Mouse (Mus musculus): Measurements from ENCODE around the gene Prr7. TPM values are rescaled to one million over a fixed set of nuclear protein-coding genes. Genes with fewer than 3 reads are reported as not detected.

Prr7 gene
- total RNA-seq (2014; rRNA removed) (108 and 118 TPM in 2 replicates), polyA plus RNA-seq (2015; fragmentation: Nextera tagmentation; extraction: Ambion mirVana) (7.8 and 8.7 TPM in 2 replicates)

- Histone ChIP-seq H3K27me3 (ENCODE audit: insufficient read depth, low read length) (no peaks in the 10 kb centered on the region), H3K27ac (ENCODE audit: low read depth, low read length) (peak within 1 kb of the TSS; percentile 97), H3K9ac (peak within 1 kb of the TSS; percentile 97), H3K9me3 (ENCODE audit: low read length) (no peaks in the 10 kb centered on the region), H3K4me2 (ENCODE audit: low read depth) (peak within 1 kb of the TSS; percentile 83), H3K4me3 (ENCODE audit: low read depth, low read length) (peak within 1 kb of the TSS; percentile 89), H3K4me1 (ENCODE audit: insufficient read depth) (peaks cover 22% of the 10 kb centered on the region), H3K36me3 (ENCODE audit: insufficient read depth) (peaks cover 14% of the 10 kb centered on the region)
- TF ChIP-seq CTCF (IDR thresholded peaks at IDR 0.05; ENCODE audit: low read depth), result no peak
- DNase-seq (peak; percentile 92), ATAC-seq (peak; percentile 77)
- WGBS, result 2% methylated on average over 83 of the region's 84 CpGs
These were observed at the start of gene Prr7 for GRCm38 (mm10) chr13:55464027-55464884. TSS of gene Prr7 (plus strand) at chr13:55464267.

GRCm38 (mm10) chr13:55414743-55415380 is 49.2 kb upstream of the Prr7 start, which contains the start of gene Pfn3:
TSS of gene Pfn3 (minus strand) at chr13:55415232.
- WGBS, result 7% methylated on average over 41 of the region's 41 CpGs
- Histone ChIP-seq H3K36me3 (ENCODE audit: insufficient read depth) (no peaks in the 10 kb centered on the region), H3K27me3 (ENCODE audit: insufficient read depth, low read length) (peaks cover 3% of the 10 kb centered on the region; the same call in 1 of the 2 replicates), H3K27ac (ENCODE audit: low read depth, low read length) (no peak within 1 kb of the TSS; the same call in 1 of the 2 replicates), H3K4me3 (ENCODE audit: low read depth, low read length) (peak within 1 kb of the TSS; percentile 41), H3K9ac (peak within 1 kb of the TSS; percentile 62), H3K9me3 (ENCODE audit: low read length) (no peaks in the 10 kb centered on the region), H3K4me2 (ENCODE audit: low read depth) (peak within 1 kb of the TSS; percentile 78), H3K4me1 (ENCODE audit: insufficient read depth) (0 out of 2 replicates have a peak, but pooled peaks cover 3% of the 10 kb centered on the region)
- ATAC-seq (peak; percentile 73), DNase-seq (peak; percentile 90)
- 0 out of 2 replicates have a peak, but pooled peaks have one; percentile 2 for TF ChIP-seq CTCF (IDR thresholded peaks at IDR 0.05; ENCODE audit: low read depth)

DNA sequence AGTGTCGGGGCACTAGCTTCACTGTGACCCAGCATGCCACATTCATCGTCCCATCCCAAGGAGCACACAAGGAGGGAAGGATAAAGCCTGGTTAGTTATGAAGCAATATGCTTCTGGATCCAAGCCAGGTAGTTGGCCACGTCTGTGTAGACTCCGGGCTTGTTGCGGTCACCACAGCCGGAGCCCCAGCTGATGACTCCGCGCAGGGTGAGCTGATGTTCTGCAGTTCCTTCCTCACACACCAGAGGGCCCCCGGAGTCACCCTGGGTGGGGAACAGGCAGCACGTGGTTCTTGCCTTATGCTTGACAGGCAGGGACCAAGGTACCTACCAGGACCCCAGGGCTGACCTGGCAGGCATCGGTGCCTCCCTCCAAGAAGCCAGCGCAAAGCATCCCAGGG is 46.1 kb upstream of the Prr7 start:
- Histone ChIP-seq H3K4me1 (ENCODE audit: insufficient read depth) (0 out of 2 replicates have a peak, but pooled peaks cover 3% of the 10 kb centered on the region), H3K9ac (peak overlapping the region; percentile 18; the same call in 1 of the 2 replicates), H3K9me3 (ENCODE audit: low read length) (no peaks in the 10 kb centered on the region), H3K27me3 (ENCODE audit: insufficient read depth, low read length) (peaks cover 27% of the 10 kb centered on the region), H3K4me3 (ENCODE audit: low read depth, low read length) (peak overlapping the region; percentile 7; the same call in 1 of the 2 replicates), H3K27ac (ENCODE audit: low read depth, low read length) (no peak overlapping the region), H3K36me3 (ENCODE audit: insufficient read depth) (no peaks in the 10 kb centered on the region), H3K4me2 (ENCODE audit: low read depth) (peak overlapping the region; percentile 38)
- peak; percentile 82 for DNase-seq
- ATAC-seq, result peak; percentile 76
- peak; percentile 90 for TF ChIP-seq CTCF (IDR thresholded peaks at IDR 0.05; ENCODE audit: low read depth)
- 10% methylated on average over 12 of the region's 12 CpGs for WGBS

GRCm38 (mm10) chr13:55419142-55419541 is 44.9 kb upstream of the Prr7 start:
- H3K27ac ChIP-seq (ENCODE audit: low read depth, low read length), result no peak overlapping the region
- peaks cover 27% of the 10 kb centered on the region for H3K27me3 ChIP-seq (ENCODE audit: insufficient read depth, low read length)
- no peak for TF ChIP-seq CTCF (IDR thresholded peaks at IDR 0.05; ENCODE audit: low read depth)
- ATAC-seq (no peak), DNase-seq (no peak)
- H3K9ac ChIP-seq, result no peak overlapping the region
- no peaks in the 10 kb centered on the region for H3K9me3 ChIP-seq (ENCODE audit: low read length)
- H3K4me2 ChIP-seq (ENCODE audit: low read depth), result no peak overlapping the region
- H3K4me1 ChIP-seq (ENCODE audit: insufficient read depth), result 0 out of 2 replicates have a peak, but pooled peaks cover 3% of the 10 kb centered on the region
- H3K36me3 ChIP-seq (ENCODE audit: insufficient read depth), result no peaks in the 10 kb centered on the region
- 88% methylated on average over 5 of the region's 5 CpGs for WGBS
- no peak overlapping the region for H3K4me3 ChIP-seq (ENCODE audit: low read depth, low read length)

DNA sequence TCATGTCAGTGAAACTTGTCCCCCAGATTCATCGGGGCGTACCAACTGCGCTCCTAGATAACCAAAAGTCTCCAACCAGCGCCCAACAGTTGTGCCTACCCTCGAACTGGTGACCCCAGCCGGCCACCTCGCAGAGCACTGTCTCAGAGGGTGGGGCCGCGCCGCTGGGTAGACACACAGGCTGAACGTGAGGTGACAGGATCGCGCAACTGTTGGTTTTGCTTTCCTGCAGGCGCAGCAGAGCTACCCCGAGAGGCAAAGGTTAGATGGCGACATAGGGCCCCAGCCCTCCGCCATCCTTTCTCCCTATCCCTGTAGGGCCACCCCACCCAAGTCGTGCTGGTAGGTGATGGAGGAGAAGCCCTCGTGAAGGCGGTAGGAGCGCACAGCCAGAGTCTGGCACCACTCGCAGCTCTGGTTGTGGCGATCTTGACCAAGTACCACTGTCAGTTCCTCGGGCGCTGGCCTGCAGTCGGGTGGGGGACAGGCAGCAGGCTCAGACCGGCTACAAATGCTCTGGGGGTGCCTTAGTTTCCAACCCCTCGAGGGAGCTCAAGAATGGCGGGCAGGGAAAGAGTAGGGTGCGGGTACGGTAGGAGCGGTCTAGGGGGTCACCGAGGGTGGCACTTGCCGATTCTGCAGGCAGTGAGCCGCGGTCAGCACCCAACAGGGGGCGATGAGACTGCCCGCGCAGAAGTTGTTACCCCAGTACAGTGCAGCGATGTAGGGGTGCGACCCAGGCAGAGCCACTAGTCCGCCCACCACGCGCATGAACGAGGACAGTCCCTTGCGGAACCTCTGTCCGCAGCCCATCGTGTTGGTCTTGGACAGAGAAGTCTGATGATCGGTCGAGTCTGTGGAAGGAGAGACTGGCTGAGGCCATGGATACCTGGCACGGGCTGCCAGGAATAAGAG is 43.8 kb upstream of the Prr7 start:
- Histone ChIP-seq H3K4me3 (ENCODE audit: low read depth, low read length) (no peak overlapping the region), H3K27ac (ENCODE audit: low read depth, low read length) (no peak overlapping the region), H3K4me1 (ENCODE audit: insufficient read depth) (no peaks in the 10 kb centered on the region), H3K4me2 (ENCODE audit: low read depth) (peak overlapping the region; percentile 40), H3K36me3 (ENCODE audit: insufficient read depth) (no peaks in the 10 kb centered on the region), H3K27me3 (ENCODE audit: insufficient read depth, low read length) (peaks cover 27% of the 10 kb centered on the region), H3K9ac (no peak overlapping the region), H3K9me3 (ENCODE audit: low read length) (no peaks in the 10 kb centered on the region)
- 30% methylated on average over 51 of the region's 51 CpGs for WGBS
- peak; percentile 17; the same call in 1 of the 2 replicates for TF ChIP-seq CTCF (IDR thresholded peaks at IDR 0.05; ENCODE audit: low read depth)
- no peak; the same call in 1 of the 2 replicates for ATAC-seq
- no peak for DNase-seq

Data from forebrain, postnatal 0 days (tissue).